Mouse (Mus musculus): ENCODE measurements around the gene Rmdn2. TPM values are rescaled to one million over a fixed set of nuclear protein-coding genes. Genes with fewer than 3 reads are reported as not detected.

The Rmdn2 gene
- total RNA-seq, 2 experiments from 2014 or later: 6.5 to 7.6 TPM

DNA sequence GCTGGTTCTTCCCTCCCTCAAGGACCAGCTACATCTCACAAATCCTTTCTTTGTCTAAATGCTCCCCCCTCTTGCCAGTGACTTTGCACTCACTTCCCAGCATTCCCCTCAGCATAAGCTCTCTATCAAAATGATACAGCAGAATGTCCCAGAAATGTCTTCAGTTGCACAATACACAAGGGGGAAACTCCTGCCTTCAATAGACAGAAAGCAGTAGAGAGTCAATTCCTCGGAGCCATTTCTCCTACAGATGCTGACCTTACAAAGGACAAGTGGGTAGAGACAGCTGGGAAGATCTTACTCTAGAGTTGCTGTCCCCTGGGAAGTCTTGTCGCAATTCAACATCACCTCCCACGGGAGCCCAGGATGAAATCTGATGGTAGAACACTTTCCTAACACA is 125.9 kb downstream of the Rmdn2 start:
- no peak for DNase-seq (ENCODE audit: low spot score in 2 of 2)

DNA sequence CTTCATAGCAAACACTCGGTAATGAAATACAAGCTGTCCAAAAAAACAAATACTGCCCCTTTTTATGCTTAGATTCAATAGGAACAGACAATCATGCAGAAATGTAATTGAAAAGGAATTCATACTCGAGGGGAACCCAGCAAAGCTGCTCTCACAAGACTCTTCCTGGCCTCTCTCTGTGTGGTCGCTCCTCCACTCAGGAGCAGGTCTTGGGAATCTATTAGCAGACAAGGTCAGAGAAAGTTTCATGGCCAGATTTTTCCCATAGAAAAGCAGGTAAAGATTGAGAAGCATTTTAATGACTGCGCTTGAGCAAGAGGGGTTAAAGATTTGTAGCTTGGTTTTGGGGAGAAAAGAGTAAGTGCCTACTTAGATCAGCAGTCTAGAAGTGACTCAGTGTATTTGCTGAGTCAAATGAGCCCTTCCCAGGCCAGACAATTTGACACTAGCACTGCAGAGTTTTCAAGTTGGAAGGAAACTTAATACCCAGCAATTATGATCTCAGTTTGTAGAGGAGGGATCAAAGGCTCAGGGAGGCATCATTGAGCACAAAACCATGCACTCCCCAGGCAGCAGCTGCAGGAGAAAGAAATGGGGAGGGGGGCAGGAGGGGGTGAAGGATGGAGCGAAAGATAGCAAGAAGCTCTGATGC is 127.3 kb downstream of the Rmdn2 start:
- no peak for DNase-seq (ENCODE audit: low spot score in 2 of 2)

DNA sequence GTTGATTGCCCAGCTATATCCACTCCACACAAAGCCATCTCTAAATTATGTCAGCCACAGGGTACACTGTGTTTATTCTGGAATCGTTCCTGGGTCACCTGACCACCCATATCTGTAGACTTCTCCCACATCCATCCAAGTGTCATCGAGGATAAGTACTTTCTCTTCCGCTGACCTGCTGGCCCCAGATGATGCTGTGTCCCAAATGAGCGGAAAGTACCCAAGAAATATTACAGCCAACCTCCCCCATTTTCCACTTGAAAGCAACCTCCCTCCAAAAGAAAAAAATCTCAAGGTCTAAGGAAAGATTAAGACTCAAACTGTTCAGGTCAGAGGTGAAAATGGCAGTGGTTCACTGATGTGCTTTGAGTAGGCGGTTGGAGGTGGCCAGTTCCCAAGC is 131.0 kb downstream of the Rmdn2 start:
- no peak for DNase-seq (ENCODE audit: low spot score in 2 of 2)

Other genes starting within 250 kb of the Rmdn2 start
- under 1 TPM; 0.36 to 0.42 TPM for gene Cyp1b1, start 103.2 kb downstream of the Rmdn2 start, total RNA-seq (2021)